Mouse (Mus musculus): ENCODE data around the gene Ctnnd2.
A peak's percentile ranks its signal among the peaks of the same experiment; 100 is the strongest.
"Not testable (repeated sequence)": the region's sequence is repeated elsewhere in the genome, so short reads cannot be mapped to it uniquely, and the experiment has no call there.

The Ctnnd2 gene

GRCm38 (mm10) chr15:30172391-30173281 is at the start of gene Ctnnd2:
TSS of gene Ctnnd2 (plus strand) at chr15:30172593.
- DNase-seq = peak; percentile 86 to 92

- DNase-seq = no peak
Observed at GRCm38 (mm10) chr15:30130705-30131104, 41.7 kb upstream of the Ctnnd2 start.

GRCm38 (mm10) chr15:30139626-30140025 is 32.8 kb upstream of the Ctnnd2 start:
- not testable (repeated sequence) for DNase-seq

- DNase-seq = no peak
Observed at GRCm38 (mm10) chr15:30145413-30145812, 27.0 kb upstream of the Ctnnd2 start.

- no peak for DNase-seq
Observed at GRCm38 (mm10) chr15:30152176-30152575, 20.2 kb upstream of the Ctnnd2 start.

GRCm38 (mm10) chr15:30157975-30158374 is 14.4 kb upstream of the Ctnnd2 start:
- DNase-seq = no peak

- peak in 1 of 2 experiments; percentile 46 for DNase-seq
Observed at GRCm38 (mm10) chr15:30170031-30170430, 2.4 kb upstream of the Ctnnd2 start.

GRCm38 (mm10) chr15:30171493-30172195 is 749 bp upstream of the Ctnnd2 start:
- DNase-seq = no peak

GRCm38 (mm10) chr15:30173370-30173941 is 1.1 kb downstream of the Ctnnd2 start:
- DNase-seq = peak; percentile 43 to 63

- peak in 1 of 2 experiments; percentile 42 for DNase-seq
Observed at GRCm38 (mm10) chr15:30174321-30174720, 1.9 kb downstream of the Ctnnd2 start.

- no peak for DNase-seq
Observed at GRCm38 (mm10) chr15:30184020-30184419, 11.6 kb downstream of the Ctnnd2 start.

- peak; percentile 42 to 44 for DNase-seq
Observed at GRCm38 (mm10) chr15:30190872-30191271, 18.5 kb downstream of the Ctnnd2 start.

GRCm38 (mm10) chr15:30191931-30192668 is 19.7 kb downstream of the Ctnnd2 start:
- peak; percentile 72 to 80 for DNase-seq

- DNase-seq = no peak
Observed at GRCm38 (mm10) chr15:30198429-30198828, 26.0 kb downstream of the Ctnnd2 start.

GRCm38 (mm10) chr15:30199785-30200184 is 27.4 kb downstream of the Ctnnd2 start:
- no peak for DNase-seq

- DNase-seq = no peak
Observed at GRCm38 (mm10) chr15:30201211-30201610, 28.8 kb downstream of the Ctnnd2 start.

GRCm38 (mm10) chr15:30201617-30202016 is 29.2 kb downstream of the Ctnnd2 start:
- DNase-seq = no peak

GRCm38 (mm10) chr15:30212746-30213145 is 40.4 kb downstream of the Ctnnd2 start:
- DNase-seq = no peak

GRCm38 (mm10) chr15:30215871-30216270 is 43.5 kb downstream of the Ctnnd2 start:
- DNase-seq = peak; percentile 65 to 75

GRCm38 (mm10) chr15:30229112-30229511 is 56.7 kb downstream of the Ctnnd2 start:
- DNase-seq = peak; percentile 47 to 59

GRCm38 (mm10) chr15:30235210-30236034 is 63.0 kb downstream of the Ctnnd2 start:
- DNase-seq = no peak

GRCm38 (mm10) chr15:30240881-30241280 is 68.5 kb downstream of the Ctnnd2 start:
- no peak for DNase-seq
